Mouse (Mus musculus) layer of hippocampus, postnatal 36 days (tissue): ENCODE measurements at regions not wholly inside any gene's neighbourhood (a gene's known extent, or its start where the extent isn't known, plus 50 kb on each side); places are given as distances from the start of the nearest gene placed in this dataset.

Source experiments
- DNase-seq, 2 experiments: peaks; one replicate each; pipeline ENCODE4 v3.0.0; 2022

DNA sequence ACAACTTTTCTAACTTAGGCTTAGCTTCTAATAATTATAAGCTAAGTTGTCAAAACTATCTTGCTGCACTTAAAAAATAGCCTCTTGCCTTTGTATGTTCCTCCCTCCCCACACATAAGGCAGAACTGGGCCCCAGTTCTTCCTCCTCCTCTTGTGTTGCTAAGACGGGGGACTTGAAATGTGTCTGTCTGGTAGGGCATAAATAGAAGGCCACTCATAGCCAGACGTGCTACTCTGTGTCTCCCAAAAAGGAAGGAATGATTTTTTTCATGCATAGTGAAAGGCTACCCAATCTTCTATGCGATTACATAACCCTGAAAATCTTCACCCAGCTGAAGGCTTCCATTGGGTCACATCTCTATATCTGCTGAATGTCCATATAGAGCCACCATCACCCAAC, 183.5 kb downstream of the Hsfy2 start:
- no peak for DNase-seq

- no peak for DNase-seq
Measured at GRCm38 (mm10) chr1:56442835-56443234, 194.4 kb downstream of the Hsfy2 start.

GRCm38 (mm10) chr1:56406786-56407185, 230.4 kb downstream of the Hsfy2 start:
- no peak for DNase-seq

DNA sequence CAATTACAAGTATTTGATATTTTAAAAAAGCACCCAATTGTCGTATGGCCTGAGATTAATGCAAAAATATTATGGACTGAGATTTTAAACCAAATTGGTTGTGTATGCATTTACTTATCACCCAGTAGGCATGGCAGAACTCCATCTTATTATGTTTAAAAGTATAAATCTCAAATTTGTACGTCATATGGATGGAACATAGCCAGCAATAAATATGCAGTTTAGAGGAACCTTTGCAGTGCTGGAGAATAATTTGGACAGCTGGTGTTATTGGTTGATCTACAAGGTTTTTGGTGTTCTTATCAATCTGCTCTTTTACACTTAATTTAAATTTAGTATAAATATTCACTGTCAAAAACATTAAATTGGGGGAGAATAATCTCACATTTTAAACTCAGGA, 233.9 kb downstream of the Hsfy2 start:
- DNase-seq, result no peak

GRCm38 (mm10) chr1:56395832-56396231, 241.4 kb downstream of the Hsfy2 start:
- no peak for DNase-seq

DNA sequence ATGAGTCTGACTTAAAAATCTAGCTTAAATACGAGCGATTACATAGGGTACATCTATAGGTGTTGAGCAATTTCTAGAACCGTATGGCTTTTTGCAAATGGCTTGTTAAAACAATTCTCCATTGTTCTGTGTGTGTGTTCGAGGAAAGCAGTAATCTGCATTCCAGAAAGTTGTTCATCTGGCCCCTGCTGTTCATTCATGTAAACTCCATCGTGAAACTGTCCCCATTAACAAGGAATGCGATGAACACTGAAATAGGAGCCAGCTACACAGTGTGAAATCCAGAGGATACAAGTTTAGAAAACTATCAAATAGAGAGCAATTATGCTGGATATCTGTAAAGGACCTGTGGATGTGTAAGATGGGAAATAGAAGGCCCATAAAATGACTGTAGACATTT, 250.1 kb downstream of the Hsfy2 start:
- no peak for DNase-seq

GRCm38 (mm10) chr1:56366319-56366718, 270.9 kb downstream of the Hsfy2 start:
- DNase-seq, result no peak

DNA sequence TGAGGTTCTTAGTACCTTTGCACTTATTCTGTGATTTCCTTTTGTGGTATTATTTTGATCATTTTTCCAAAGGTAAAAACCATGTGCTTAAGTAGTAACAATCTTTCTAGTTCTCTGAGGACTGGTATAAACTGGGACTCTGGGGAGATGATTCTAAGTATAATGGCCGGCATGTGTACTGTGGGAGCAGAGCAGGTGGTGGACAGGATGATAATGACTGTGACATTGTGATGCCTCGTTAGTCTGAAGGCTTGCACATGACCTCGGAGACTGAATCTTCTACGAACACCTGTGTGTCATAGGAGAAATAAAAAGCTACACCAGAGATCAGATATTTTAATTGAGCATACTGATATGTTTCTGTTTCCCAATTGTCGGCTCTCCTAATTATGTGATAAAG, 276.4 kb downstream of the Hsfy2 start:
- DNase-seq, result no peak

- DNase-seq, result no peak
Measured at GRCm38 (mm10) chr1:56346638-56347037, 290.6 kb downstream of the Hsfy2 start.

DNA sequence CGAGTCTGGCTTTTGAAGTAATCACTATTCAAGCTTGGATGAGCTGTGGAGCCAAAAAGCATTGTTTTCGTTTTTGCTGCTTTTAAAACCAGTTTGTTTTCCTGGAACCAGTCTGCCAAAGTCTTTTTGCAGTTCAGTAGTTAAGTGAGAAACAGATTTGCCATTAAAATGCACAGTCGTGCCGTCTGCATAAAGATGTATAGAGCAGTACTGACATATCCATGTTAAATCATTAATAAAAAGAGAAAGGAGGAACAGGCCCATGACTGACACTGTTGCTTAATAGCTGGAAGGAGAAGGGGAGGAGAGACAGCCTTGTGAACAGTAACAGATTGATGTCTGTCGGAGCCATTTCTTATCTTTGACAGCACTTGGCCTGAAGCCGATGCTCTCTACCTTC, 292.3 kb downstream of the Hsfy2 start:
- no peak for DNase-seq

DNA sequence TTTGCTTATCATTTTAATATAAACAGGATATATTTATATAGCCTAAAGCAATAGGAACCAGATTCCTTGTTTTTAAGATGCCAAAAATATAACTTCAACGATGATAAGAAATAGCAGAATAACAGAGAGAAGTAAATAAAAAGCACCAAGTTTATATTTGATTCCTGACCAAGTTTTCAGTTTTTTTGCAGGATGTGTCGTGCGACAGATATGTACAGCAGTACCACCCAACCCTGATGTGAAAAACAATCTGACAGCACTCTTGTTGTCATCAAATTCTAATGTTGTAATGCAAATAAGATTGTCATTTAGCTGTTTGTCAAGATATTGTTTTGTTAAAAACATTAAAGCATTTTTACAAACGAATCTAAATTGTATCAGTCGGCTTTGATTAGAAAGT, 309.9 kb downstream of the Hsfy2 start:
- DNase-seq, result no peak

GRCm38 (mm10) chr1:56308586-56308985, 328.6 kb downstream of the Hsfy2 start:
- no peak for DNase-seq

- DNase-seq, result no peak
Measured at GRCm38 (mm10) chr1:56294391-56294790, 342.8 kb downstream of the Hsfy2 start.

- DNase-seq, result no peak
Measured at GRCm38 (mm10) chr1:56289748-56290147, 347.5 kb downstream of the Hsfy2 start.

DNA sequence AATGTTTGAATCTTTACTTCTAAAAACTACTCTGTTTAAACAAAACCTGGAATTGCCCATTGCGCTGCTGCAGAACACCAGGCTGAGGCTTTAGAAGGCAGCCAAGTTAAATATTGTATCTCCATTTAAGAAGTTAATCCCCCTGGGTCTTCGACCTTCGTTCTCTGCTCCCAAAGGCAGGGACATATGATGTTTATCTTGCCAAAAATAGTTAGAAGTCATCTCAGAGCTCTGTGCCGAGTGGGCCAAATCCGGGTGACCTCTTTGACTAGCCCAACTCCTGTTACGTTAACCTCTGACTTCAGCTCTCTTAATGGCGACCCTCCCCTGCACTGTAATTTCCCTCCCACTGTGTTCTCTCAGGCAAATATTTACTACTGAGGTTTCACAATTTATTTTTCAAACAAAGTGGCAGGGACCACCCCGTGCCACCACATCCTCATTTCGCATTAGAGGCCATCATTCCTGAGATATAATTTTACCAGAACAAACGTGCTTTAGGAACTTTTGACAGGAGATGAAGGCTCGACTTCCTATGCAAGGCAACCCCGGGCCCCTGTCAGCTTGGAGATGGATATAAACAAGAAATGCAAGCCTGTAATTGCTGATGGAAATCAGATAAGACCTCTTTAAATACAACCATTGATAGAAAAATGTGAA, 350.7 kb downstream of the Hsfy2 start:
- DNase-seq, result no peak

- no peak for DNase-seq
Measured at GRCm38 (mm10) chr1:56261708-56262107, 375.5 kb downstream of the Hsfy2 start.

GRCm38 (mm10) chr1:56260759-56261158, 376.5 kb downstream of the Hsfy2 start:
- no peak for DNase-seq

- peak; percentile 29 to 39 for DNase-seq
Measured at GRCm38 (mm10) chr1:56256839-56257490, 380.3 kb downstream of the Hsfy2 start.

DNA sequence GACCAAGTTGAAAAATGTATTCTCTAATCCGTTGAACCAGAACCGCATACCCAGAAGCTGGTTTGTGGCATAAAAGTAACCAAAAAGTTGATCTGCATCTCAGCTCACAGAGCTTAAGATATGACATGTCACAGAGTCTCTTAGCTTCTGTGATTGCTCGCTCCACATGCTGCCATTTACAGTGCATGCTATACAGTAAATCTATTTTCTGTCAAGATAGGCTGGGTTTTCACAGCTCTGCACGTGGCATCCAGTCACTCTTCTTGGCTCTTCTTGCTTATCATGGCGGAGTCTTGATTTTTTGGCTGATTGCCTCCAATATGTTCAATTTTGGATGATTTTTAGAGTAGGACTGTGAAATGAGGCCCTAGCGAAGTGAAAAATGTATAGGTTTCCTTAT, 397.5 kb downstream of the Hsfy2 start:
- DNase-seq, result no peak

DNA sequence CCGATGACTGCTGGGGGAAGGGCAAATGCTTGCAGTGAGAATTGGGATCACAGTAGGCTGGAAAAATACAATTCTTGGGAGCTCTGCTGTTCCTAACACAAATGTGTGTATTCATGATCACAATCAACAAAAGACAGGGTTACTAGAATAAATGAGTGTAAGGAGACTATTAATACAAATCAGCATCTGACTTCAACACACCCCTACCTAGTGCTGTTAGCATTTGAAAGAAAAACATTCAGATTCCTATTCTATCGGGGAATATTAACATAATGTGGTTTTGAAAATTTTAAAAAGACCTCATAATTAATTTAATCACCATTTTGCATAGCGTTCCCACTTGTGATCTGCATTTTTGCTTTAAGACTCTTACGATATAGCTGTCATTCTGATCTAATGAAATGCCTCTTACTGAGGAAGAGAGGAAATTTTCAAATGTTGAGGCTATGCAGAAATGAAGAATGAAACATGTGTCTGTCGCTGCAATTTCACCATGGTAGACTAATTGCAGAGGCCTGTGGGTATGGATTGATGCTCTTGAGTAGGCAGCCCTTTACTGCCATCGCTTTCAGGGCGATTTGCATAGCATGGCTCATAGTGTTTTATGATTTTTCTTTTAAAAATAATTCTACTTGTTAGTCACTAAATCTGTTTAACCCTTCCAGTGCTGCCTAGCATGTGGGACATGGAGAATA, 410.8 kb downstream of the Hsfy2 start:
- DNase-seq, result no peak

DNA sequence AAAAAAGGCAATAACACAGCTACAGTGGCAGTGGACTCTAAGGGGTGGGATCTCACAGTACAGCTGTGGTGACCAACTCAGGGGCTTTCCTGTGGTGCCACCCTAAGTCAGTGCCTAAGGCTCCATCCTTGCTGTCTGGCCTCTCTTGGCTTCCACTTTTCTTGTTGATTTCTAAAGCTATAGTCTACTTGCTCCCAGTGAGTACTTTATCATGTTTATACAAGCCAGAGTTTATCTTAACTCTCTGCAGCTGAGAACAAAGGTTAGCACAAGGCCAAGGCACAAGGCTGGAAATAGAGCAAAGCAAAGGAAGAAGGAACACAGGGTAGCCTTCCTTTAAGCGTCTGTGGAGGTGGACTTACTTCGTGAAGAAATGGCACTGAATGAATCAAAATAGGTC, 417.5 kb downstream of the Hsfy2 start:
- DNase-seq, result no peak

GRCm38 (mm10) chr1:56210712-56211371, 426.4 kb downstream of the Hsfy2 start:
- no peak for DNase-seq

- DNase-seq, result no peak
Measured at GRCm38 (mm10) chr1:56206615-56207267, 430.5 kb downstream of the Hsfy2 start.
